Mouse (Mus musculus): ENCODE measurements around the gene Abcb11. TPM values are rescaled to one million over a fixed set of nuclear protein-coding genes. Genes with fewer than 3 reads are reported as not detected.

The Abcb11 gene
- polyA plus RNA-seq, 1 experiment from 2014 or later: 0.06 TPM

DNA sequence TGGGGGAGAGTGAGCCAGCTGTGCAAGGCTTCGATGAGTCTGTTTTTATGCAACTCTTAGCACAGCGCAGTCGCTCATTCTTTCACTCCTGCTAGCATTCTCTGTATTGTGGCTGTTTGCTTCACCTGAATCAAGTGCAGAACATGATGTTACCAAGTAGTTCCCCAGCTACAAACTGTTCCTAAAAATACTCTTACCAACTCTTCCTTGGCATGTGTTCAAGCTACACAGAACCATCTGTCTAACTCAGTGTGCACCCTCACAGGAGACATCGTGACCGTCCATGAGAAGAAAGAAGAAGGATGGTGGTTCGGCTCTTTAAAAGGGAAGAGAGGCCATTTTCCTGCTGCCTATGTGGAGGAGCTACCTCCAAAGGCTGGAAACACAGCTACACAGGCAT is 153.7 kb downstream of the Abcb11 start:
- H3K9ac ChIP-seq (ENCODE audit: low read depth, low read length): no peak overlapping the region
- no peaks in the 10 kb centered on the region for H3K9me3 ChIP-seq (ENCODE audit: control insufficient read depth, low read length)
- DNase-seq (ENCODE audit: low spot score) (no peak), ATAC-seq (ENCODE audit: low FRiP score) (no peak)
- H3K36me3 ChIP-seq (ENCODE audit: control insufficient read depth, insufficient read depth, low read length): 0 out of 2 replicates have a peak, but pooled peaks cover 3% of the 10 kb centered on the region
- no peaks in the 10 kb centered on the region for H3K4me1 ChIP-seq (replicated peaks; ENCODE audit: control insufficient read depth, insufficient read depth, low read length)
- WGBS: 93% methylated on average over 6 of the region's 6 CpGs
- H3K4me3 ChIP-seq (ENCODE audit: low read depth, low read length): no peak overlapping the region
- no peak overlapping the region for H3K27ac ChIP-seq (ENCODE audit: low read depth, low read length)
- no peak overlapping the region for H3K4me2 ChIP-seq (replicated peaks; ENCODE audit: low read depth, low read length)
- no peaks in the 10 kb centered on the region for H3K27me3 ChIP-seq (ENCODE audit: control insufficient read depth, insufficient read depth, low read length)

Other genes with a start within 250 kb of the Abcb11 start
- 0.68 and 0.74 TPM in 2 replicates for gene Nostrin, start 206.8 kb downstream of the Abcb11 start, polyA plus RNA-seq (2014; fragmentation: Nextera tagmentation; extraction: Ambion mirVana)
- 226 and 233 TPM in 2 replicates for gene Spc25, start 136.4 kb downstream of the Abcb11 start, polyA plus RNA-seq (2014; fragmentation: Nextera tagmentation; extraction: Ambion mirVana)
- 0.13 and 0.28 TPM in 2 replicates for gene G6pc2, start 131.5 kb downstream of the Abcb11 start, polyA plus RNA-seq (2014; fragmentation: Nextera tagmentation; extraction: Ambion mirVana)
- not detected in 2 replicates for gene Dhrs9, start 37.8 kb upstream of the Abcb11 start, polyA plus RNA-seq (2014; fragmentation: Nextera tagmentation; extraction: Ambion mirVana)
- 2.7 and 2.9 TPM in 2 replicates for gene Lrp2, start 243.4 kb upstream of the Abcb11 start, polyA plus RNA-seq (2014; fragmentation: Nextera tagmentation; extraction: Ambion mirVana)